Mouse (Mus musculus): ENCODE data around the gene Adra1b.
A peak's percentile ranks its signal among the peaks of the same experiment; 100 is the strongest.

Gene Adra1b

DNA sequence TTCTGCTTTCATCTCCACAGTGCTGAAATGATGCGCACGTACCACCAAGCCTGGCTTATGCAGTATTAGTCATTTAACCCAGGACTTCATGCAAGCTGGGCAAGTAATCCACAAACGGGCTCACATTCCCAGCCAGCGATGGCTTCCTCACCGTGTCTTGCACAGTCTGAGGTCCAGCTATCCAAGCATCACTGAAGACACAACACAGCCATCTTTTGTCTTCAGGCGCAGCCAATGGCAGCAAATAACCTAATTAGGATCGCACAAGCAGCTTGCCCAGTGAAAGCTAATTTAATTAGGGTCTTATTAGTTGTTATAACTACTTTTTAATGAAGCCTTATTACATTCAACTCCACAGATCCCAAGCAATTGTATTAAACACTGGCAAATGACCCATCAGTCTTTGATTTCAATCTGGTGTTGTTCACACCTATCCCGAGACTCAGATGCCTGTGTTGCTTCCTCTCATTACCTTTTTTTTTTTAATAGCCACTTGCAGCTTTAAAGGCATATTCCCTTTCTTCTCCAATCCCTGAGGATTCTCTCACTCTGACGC is 83.6 kb downstream of the Adra1b start:
- no peak for DNase-seq

DNA sequence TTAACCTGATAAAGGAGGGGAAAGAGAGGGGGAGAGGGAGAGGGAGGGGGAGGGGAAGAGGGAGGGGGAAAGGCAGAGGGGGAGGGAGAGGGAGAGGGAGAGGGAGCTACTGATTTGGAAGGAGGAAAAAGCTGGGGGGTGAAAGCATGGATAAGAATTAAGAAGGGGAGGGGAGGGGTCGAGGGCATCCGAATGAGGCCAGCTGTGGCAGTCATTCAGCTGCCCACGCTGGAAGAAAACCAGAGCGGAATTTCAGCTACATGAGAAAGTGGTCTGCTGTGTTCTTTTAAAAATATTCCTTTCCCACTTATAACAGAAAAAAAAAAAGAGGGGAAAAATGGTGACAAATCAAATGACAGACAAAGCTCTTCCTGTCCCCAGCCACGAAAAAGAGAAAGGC is 88.5 kb downstream of the Adra1b start:
- DNase-seq: no peak

DNA sequence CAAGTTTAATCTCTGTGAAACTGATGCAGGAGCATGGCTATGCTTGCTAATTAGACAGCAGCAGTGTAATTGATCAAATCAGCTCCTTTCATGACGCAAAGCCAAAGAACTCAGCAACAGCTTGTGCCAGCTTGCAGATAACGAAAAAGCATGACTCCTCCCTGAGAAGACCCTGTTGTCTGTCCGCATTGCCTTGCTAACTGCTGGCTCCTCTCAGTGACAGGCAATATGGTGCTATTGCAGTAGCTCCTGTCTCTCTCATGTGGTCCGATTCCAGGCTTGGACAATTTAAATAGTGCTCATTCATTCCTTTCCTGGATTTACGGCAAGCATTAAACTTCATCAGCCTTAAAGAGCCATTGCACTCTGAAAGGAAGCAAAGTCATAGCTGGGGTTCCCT is 93.3 kb downstream of the Adra1b start:
- no peak for DNase-seq

DNA sequence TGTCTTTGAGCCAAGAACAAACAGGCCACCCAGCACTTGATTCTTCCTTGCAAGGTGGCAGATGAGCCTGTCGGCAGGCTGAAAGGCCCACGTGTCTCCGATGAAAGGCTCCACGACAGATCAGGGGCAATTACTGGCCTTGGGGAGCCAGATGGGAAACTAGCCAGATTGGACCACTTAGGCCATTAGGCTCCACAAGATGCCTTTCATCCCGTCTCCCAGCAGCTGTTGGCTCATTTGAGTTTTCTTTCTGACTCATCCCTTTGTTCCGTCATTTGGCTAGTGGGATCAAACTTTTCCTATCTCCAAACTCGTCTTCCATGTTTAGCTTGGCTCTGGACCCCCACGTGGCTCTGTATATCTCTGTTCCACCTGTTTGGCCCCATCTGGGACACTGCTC is 105.0 kb downstream of the Adra1b start:
- DNase-seq: no peak

GRCm38 (mm10) chr11:43790446-43790845 is 110.6 kb downstream of the Adra1b start:
- no peak for DNase-seq

DNA sequence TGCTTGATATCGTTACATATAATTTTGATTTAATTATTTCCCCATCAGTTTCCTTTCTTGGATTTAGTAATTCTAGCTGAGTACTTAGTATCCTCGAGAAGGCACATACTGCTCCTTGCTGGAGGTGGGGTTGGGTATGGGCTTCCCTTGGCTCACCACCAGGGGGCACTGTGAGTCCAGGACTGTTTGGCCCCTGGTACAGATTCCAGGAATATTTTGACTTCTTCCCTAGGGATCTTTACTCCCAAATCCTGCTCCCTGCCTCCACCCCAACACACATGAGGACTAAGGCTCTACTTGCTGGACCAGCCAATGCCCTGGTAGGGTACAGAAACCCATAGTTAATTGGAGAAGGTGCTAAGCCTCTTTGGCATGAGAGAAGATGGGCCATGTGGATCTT is 117.2 kb downstream of the Adra1b start:
- peak; percentile 15 for DNase-seq

DNA sequence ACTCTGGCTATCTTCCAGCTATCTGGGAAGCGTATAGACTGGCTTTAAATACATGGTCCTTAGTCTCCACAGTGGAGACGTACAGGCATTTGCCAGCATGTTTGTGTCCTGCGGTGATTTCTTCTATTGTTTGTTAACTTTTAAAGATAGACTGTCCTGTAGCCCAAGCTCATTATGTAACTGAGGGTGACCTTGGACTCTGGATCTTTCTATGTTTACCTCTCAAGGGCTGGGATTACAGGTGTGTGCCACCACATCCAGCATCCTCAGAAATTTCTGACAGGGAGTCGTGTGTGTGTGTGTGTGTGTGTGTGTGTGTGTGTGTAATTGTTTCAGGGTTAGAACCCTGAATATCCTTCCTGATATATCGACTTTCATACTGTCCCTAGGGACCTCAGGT is 117.9 kb downstream of the Adra1b start:
- no peak for DNase-seq

DNA sequence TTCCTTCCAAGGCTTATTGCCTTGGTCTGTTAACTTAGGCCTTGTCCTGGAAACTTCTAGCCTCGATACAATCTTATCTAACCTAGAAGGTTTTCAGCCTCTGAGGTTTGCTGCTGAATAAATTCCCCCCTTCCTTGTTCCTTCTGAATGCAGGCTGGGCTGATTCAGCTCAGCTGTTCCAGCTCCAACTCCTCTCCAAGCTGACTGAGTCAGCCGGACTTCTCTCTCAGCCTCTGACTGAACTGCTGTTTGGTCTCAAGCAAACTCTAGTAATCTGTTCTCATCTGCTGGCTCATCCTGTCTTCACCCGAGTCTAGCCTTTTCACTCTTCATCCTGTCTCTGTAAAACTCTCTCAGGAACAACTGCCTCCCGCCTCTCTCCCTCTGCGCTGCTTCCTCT is 121.5 kb downstream of the Adra1b start:
- DNase-seq: no peak

DNA sequence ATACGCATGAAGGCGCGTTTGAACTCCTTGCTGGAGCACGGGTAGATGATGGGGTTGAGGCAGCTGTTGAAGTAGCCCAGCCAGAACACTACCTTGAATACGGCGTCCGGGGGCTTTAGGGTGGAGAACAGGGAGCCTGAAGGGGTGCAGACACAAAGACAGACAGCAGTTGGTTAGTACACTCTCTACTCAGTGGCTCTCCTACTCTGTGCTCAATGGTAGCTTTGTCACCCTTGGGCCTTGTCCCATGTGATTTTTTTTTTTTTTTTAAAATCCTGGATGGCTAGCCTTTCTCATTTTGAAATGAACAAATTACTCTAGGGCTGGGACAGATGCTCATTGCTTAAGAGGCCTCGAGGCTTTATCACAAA is 124.7 kb downstream of the Adra1b start:
- DNase-seq: no peak

DNA sequence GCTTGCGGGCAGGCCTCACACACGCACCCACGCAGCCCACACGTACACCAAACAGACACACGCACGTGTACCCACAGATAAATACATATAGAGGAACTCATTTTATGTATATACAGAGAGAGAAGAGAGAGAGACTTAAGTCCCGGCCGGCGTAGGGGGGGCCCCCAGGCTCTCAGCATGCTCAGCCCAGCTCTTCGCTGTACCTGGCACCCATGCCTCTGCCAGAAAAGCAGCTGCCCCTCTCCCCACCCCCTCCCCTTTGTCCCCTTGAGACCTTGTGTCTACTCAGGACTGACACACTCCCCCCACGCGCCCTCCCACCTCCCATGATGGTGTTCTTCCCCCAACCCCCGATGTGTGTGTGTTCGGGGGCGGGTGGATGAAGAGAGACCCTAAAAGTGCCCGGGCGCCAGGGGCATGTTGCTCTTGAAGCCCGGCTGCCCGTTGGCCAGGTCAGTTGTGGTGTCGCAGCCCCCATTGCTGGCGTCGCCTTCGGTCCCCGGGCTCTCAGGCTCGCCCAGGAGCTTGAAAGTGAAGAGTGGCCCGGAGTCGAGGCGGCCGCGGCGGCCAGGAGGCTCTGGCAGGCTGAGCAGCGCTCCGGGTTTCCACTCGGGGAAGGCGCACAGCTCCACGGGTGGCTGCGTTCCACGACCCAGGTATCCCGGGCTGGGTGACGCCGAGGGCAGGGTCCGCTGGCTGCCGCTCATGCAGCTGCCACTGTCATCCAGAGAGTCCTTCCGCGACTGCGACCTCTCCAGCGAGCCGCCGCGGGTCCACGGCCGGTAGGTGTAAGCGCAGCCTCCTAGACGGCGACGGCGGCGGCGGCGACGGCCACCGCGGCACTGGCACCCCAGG is 125.3 kb downstream of the Adra1b start:
- DNase-seq: no peak

GRCm38 (mm10) chr11:43773725-43774124 is 127.3 kb downstream of the Adra1b start:
- DNase-seq: no peak

DNA sequence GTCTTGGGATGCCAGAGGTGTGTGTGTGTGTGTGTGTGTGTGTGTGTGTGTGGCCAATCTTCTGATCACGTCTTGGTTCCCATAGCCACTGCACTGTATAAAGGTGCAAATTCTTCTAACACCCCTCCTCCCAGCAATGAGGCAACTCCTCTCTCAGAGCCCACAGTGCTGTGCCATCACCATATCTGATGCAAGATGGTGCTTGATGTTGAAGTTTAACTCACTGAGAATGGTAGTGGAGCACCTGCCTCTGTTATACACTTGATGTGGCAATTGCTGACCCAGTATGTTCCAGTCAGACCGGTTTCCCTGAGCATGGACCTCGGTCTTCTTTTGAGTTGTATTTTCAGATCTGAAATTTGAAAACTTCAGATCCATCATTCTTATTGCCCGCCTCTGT is 130.9 kb downstream of the Adra1b start:
- DNase-seq: no peak

DNA sequence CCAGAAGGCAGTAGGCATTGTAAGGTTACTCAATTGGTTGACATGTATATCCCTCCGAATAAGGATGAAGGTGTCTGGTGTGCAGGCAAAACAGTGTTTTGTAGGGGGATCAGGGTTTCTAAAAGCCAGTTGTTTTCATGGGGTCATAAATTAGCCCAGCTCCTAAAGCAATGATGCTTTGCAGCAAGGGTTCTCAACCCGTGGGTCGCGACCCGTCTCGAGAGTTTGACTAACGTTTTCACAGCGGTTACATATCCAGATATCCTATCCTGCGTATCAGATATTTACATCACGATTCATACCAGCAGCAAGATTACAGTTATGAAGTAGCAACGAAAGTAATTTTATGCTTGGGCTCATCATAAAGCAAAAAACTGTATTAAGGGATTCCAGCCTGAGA is 133.3 kb downstream of the Adra1b start:
- DNase-seq: no peak

DNA sequence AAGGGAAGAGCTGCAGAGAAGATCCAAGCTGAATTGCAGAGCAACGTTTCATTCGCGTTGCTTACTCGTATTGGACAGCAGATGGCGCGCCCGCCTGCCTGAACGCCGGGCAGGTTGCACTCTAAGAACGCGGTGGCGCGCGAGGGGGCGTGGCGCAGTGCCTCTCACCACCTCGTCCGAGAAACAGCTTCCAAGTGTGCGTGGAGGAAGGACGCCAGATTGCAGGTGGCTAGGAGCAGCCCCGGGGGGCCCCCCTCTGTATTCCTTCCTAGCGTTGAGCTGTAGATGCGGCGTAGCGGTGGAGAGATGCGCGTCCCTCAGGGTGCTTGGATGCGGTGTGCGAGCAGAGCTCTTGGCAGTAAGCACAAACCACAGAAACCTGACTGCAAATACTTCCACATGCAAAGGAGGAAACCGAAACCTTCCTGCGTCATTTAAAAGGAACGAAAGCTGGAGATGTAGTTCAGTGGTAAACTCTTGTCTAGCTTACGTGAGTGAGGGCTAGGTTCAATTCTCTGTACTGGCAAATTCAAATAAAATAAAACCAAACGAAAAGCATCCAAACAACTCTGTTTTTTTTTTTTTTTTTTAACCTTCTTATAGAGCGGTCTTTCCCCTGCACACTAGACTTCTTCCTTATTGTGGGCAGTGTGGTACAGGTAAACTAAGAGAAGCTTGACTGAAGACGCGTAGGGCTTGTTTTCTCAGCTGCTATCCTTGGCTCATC is 133.9 kb downstream of the Adra1b start:
- DNase-seq: peak; percentile 56

DNA sequence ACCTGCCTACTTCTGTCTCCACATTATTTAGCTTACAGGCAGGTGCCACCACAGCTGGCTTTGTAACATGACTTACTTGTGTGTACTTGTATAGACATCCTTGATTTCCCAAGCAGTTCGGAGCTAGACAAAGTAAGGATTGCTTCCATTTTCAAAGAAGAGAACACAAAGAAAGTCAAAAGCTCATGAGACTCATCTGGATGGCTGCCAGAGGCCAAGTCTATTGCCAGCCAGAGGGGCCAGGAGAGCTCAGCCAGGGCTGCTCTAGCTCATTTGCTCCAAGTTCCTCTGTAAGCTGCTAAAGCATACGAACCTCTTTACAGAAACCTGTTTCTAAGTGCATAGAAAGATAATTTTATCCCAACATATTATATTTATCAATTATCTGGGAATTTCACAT is 142.6 kb downstream of the Adra1b start:
- DNase-seq: no peak

DNA sequence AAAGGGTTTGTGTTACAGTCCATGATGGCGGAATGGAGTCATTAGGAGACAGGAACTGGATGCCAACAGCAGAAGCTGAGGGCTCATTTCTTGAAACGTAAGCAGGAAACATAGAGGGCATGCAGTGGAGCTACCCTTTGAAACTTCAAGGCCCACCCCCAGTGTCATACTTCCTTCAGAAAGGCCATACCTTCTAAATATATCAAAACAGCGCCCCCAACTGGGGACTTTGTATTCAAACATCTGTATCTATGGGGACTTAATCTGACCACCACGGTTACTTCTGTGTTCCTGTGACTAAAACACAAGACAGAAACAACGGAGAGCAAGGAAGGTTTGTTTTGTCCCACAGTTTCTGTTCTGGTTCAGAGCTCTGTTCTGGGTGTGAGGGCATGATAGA is 145.6 kb downstream of the Adra1b start:
- DNase-seq: no peak

DNA sequence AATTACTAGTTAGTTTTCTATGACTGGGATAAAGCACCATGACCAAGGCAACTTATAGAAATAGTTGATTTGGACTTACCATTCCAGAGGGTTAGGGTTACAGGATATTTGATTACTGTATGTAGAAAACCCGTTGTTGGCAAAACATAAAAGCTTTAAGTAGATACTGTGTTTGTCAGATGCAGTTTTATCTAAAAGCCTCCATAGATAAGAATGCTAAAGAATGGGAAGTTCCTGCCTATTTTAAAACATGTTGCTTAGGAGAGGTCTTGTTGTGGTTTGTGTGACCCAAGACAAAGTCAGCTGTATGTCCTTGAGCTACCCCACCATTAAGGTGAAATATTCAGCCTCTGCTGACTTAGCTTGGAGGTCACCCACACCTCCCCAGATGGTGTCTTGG is 146.4 kb downstream of the Adra1b start:
- DNase-seq: no peak

GRCm38 (mm10) chr11:43751542-43751941 is 149.5 kb downstream of the Adra1b start:
- no peak for DNase-seq

DNA sequence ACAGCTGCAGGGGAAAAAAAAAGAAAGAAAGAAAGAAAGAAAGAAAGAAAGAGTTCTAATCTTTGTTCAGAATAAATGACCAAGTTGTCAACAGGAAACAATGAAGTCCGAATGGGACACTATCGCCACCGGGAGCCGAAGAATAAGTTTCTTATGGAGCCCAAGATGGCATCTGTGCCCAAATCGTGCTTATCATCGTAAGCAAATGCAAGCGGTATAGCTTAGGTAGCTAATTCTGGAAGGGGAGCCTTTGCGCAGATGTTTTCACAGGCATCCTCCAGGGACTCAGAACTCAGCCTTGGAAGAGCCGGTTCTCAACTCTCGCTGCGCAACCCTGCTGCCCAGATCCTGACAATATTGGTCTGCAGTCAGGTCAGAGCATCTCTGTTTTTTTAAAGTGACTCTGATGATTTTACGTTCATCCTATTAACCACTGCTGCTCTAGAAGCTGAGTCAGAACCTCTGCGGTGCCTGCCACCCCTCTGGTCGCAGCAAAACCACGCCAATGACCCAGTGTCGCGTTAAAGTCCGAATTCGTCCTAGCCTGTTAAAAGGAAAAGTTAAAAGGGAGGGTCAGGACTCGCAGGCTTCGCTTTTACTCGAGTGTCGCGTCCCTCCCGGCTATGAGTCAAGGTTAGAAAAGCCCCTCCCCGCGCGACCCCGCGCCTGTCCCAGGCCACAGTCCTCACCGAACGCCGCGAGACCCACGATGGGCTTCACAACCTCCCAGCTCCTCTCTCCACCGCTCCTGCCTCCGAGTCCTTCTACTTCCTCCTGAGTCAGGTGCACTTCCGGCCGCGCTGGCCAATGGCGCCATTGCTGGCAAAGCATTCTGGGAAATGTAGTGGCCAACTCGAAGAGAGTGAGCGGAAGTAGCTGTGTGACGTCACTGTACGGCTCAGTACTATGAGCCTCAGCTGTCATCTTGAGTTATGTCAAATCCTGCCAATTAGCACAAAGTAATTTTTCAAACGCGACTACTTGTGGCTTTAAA is 153.5 kb downstream of the Adra1b start, which contains the start of gene Ttc1:
Ttc1 (minus strand) TSS at position 776 of the 994 bp plus-strand sequence.
- DNase-seq: peak; percentile 97

GRCm38 (mm10) chr11:43728737-43729301 is 172.2 kb downstream of the Adra1b start:
- no peak for DNase-seq

GRCm38 (mm10) chr11:43727796-43728195 is 173.2 kb downstream of the Adra1b start:
- DNase-seq: no peak

Data from cerebellum, adult 11-12 months (tissue).